Mouse (Mus musculus): Measurements from ENCODE around the gene Anxa4. TPM values are rescaled to one million over a fixed set of nuclear protein-coding genes. Genes with fewer than 3 reads are reported as not detected.
A peak's percentile ranks its signal among the peaks of the same experiment; 100 is the strongest.

Gene Anxa4
- polyA plus RNA-seq, 1 experiment from 2014 or later: 5.6 TPM

DNA sequence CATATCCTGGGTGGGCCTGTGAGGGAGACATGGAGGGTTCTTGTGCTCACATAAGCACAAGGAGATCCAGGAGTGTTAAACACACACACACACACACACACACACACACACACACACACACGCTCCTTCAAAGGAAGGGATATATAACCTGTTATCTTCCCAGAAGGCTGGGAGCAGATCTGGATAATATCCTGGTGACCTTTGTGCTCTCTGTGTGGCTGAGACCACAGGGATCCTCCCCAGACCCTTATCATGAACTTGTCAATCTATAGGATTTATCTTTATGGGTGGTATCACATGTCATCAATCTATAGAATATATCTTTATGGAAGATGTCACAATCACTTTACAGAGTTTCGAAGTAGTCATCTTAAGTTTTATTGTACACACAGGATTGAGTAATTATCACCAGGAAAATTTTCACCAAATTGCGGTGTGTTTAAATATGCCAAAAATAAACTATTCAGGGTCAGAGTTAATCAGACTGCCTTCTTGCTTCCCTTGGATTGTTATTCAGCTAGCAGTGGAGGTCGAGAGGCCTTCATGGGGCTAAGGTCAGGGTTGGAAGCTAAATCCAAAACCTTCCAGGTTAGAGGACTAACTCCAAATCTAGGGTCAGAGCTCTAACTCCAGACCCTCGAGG lies 40.4 kb downstream of the Anxa4 start:
- H3K4me3 ChIP-seq (replicated peaks; ENCODE audit: low read depth, low read length): no peak overlapping the region
- DNase-seq: no peak
- no peaks in the 10 kb centered on the region for H3K9me3 ChIP-seq (ENCODE audit: control insufficient read depth, low read length)
- H3K9ac ChIP-seq (replicated peaks; ENCODE audit: low read length): no peak overlapping the region
- ATAC-seq (ENCODE audit: low FRiP score, low TSS enrichment): no peak
- H3K4me1 ChIP-seq (ENCODE audit: control insufficient read depth, insufficient read depth, low read length): no peaks in the 10 kb centered on the region
- H3K36me3 ChIP-seq (ENCODE audit: control insufficient read depth, insufficient read depth, low read length): no peaks in the 10 kb centered on the region
- H3K4me2 ChIP-seq (ENCODE audit: low read length): no peak overlapping the region
- H3K27ac ChIP-seq (replicated peaks; ENCODE audit: low read depth, low read length): no peak overlapping the region
- 80% methylated on average over 5 of the region's 5 CpGs for WGBS
- no peaks in the 10 kb centered on the region for H3K27me3 ChIP-seq (ENCODE audit: control insufficient read depth, insufficient read depth, low read length)

DNA sequence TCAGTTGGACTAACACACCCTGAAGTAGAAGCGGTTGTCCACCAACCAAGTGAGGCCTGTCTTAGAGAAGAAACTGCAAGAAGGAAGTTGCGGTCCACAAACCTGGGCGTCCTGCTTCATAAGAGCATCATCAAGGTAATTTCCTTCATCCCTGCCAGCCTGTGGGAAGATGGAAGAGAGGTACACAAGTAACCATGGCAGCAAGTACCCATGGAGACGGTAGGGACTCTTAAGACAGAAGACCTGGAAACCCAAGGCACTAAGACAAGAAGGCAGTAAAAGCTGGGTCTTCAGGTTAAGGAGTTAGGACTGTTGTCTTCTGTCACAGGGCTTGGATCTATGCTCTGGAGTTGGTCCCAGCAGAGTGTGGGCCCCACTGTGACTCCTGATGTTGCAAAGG lies 42.4 kb downstream of the Anxa4 start:
- Histone ChIP-seq H3K4me1 (ENCODE audit: control insufficient read depth, insufficient read depth, low read length) (no peaks in the 10 kb centered on the region), H3K4me3 (replicated peaks; ENCODE audit: low read depth, low read length) (no peak overlapping the region), H3K9me3 (ENCODE audit: control insufficient read depth, low read length) (no peaks in the 10 kb centered on the region), H3K27ac (replicated peaks; ENCODE audit: low read depth, low read length) (no peak overlapping the region), H3K27me3 (ENCODE audit: control insufficient read depth, insufficient read depth, low read length) (no peaks in the 10 kb centered on the region), H3K36me3 (ENCODE audit: control insufficient read depth, insufficient read depth, low read length) (no peaks in the 10 kb centered on the region), H3K4me2 (ENCODE audit: low read length) (no peak overlapping the region), H3K9ac (replicated peaks; ENCODE audit: low read length) (no peak overlapping the region)
- WGBS: 90% methylated on average over 4 of the region's 4 CpGs
- DNase-seq (no peak), ATAC-seq (ENCODE audit: low FRiP score, low TSS enrichment) (no peak)

DNA sequence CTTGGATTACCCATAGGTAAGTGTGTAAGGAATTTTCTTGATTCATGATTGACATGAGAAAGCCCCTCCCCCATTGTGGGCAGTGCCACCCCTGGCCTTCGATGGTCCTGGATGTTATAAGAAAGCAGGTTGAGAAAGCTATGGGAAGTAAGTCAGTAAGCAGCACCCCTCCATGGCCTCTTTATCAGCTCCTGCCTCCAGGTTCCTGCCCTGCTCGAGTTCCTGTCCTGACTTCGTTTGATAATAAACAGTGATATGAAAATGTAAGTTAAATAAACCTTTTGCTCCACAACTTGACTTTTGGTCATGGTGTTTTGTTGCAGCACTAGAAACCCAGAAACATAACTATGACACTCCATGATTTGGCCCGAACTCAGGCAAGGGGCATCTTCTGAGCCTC lies 43.6 kb downstream of the Anxa4 start:
- Histone ChIP-seq H3K4me2 (ENCODE audit: low read length) (no peak overlapping the region), H3K9me3 (ENCODE audit: control insufficient read depth, low read length) (no peaks in the 10 kb centered on the region), H3K9ac (replicated peaks; ENCODE audit: low read length) (no peak overlapping the region), H3K4me3 (replicated peaks; ENCODE audit: low read depth, low read length) (no peak overlapping the region), H3K36me3 (ENCODE audit: control insufficient read depth, insufficient read depth, low read length) (no peaks in the 10 kb centered on the region), H3K4me1 (ENCODE audit: control insufficient read depth, insufficient read depth, low read length) (no peaks in the 10 kb centered on the region), H3K27ac (replicated peaks; ENCODE audit: low read depth, low read length) (no peak overlapping the region), H3K27me3 (ENCODE audit: control insufficient read depth, insufficient read depth, low read length) (no peaks in the 10 kb centered on the region)
- no peak for ATAC-seq (ENCODE audit: low FRiP score, low TSS enrichment)
- no peak for DNase-seq
- WGBS: 82% methylated on average over 4 of the region's 4 CpGs

DNA sequence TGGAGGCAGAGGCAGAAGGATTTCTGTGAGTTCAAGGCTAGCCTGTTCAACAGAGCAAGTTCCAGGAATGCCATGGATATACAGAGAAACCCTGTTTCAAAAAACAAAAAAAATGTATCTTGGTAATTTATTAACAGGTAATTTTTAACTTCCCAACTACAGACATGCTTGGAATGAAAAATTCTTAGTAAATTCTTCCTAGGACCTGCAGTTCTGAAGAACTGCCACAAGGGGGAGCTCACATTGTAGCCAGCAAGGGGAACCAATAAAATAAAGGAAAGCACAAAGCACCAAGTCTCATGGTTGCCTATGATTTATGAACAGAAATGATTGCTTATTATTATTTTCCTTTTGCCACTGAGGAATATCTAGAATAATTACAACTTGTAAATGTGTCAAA lies 46.2 kb downstream of the Anxa4 start:
- Histone ChIP-seq H3K4me1 (ENCODE audit: control insufficient read depth, insufficient read depth, low read length) (no peaks in the 10 kb centered on the region), H3K4me3 (replicated peaks; ENCODE audit: low read depth, low read length) (no peak overlapping the region), H3K27ac (replicated peaks; ENCODE audit: low read depth, low read length) (no peak overlapping the region), H3K9me3 (ENCODE audit: control insufficient read depth, low read length) (no peaks in the 10 kb centered on the region), H3K4me2 (ENCODE audit: low read length) (no peak overlapping the region), H3K27me3 (ENCODE audit: control insufficient read depth, insufficient read depth, low read length) (no peaks in the 10 kb centered on the region), H3K9ac (replicated peaks; ENCODE audit: low read length) (no peak overlapping the region), H3K36me3 (ENCODE audit: control insufficient read depth, insufficient read depth, low read length) (no peaks in the 10 kb centered on the region)
- ATAC-seq (ENCODE audit: low FRiP score, low TSS enrichment) (no peak), DNase-seq (peak; percentile 85)

DNA sequence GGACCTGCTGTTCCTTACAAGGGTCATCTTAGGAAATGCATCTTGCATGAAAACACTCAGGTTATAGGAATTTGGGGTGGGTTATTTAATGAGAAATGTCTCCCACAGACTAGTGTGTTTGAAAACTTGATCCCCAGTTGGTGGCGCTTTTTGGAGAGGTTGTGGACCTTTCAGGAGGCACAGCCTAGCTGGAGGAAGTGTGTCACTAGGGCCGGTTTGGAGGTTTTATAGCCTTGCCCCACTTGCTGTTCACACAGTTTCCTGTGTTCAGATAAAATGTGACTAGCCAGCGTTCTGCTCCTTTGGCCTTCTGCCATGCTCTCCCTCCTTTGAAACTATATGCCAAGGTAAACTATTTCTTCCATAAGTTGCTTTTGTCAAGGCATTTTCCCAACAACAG lies 52.7 kb downstream of the Anxa4 start:
- H3K27ac ChIP-seq (replicated peaks; ENCODE audit: low read depth, low read length): no peak overlapping the region
- no peak for DNase-seq
- ATAC-seq (ENCODE audit: low FRiP score, low TSS enrichment): no peak
- no peak overlapping the region for H3K4me2 ChIP-seq (ENCODE audit: low read length)
- no peak overlapping the region for H3K4me3 ChIP-seq (replicated peaks; ENCODE audit: low read depth, low read length)
- no peaks in the 10 kb centered on the region for H3K27me3 ChIP-seq (ENCODE audit: control insufficient read depth, insufficient read depth, low read length)
- WGBS: 41% methylated on average over 3 of the region's 3 CpGs
- no peaks in the 10 kb centered on the region for H3K9me3 ChIP-seq (ENCODE audit: control insufficient read depth, low read length)
- H3K9ac ChIP-seq (replicated peaks; ENCODE audit: low read length): no peak overlapping the region
- no peaks in the 10 kb centered on the region for H3K36me3 ChIP-seq (ENCODE audit: control insufficient read depth, insufficient read depth, low read length)
- H3K4me1 ChIP-seq (ENCODE audit: control insufficient read depth, insufficient read depth, low read length): no peaks in the 10 kb centered on the region

DNA sequence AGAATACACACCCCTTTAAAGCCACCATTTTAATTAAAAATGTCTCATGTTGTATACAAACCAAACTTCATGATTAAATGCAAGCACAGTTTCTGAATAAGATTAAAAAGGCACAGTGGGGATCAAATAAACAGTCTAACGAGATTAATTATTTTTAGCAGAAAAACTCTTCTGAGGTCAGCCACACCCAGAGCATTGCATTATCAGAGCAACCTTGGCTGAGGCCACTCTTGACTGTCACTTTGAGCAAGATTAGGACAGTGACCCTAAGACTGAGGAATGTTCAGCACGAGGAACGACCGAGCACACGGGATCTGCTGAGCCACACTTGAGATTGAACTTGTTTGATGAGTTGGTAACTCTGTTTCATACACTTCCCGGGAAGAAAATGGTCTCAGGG lies 56.6 kb downstream of the Anxa4 start:
- ATAC-seq (ENCODE audit: low FRiP score, low TSS enrichment) (no peak), DNase-seq (no peak)
- peaks cover 4% of the 10 kb centered on the region; the same call in 1 of the 2 replicates for H3K4me1 ChIP-seq (ENCODE audit: control insufficient read depth, insufficient read depth, low read length)
- no peaks in the 10 kb centered on the region for H3K9me3 ChIP-seq (ENCODE audit: control insufficient read depth, low read length)
- H3K27me3 ChIP-seq (ENCODE audit: control insufficient read depth, insufficient read depth, low read length): no peaks in the 10 kb centered on the region
- H3K9ac ChIP-seq (replicated peaks; ENCODE audit: low read length): no peak overlapping the region
- H3K27ac ChIP-seq (replicated peaks; ENCODE audit: low read depth, low read length): no peak overlapping the region
- no peaks in the 10 kb centered on the region for H3K36me3 ChIP-seq (ENCODE audit: control insufficient read depth, insufficient read depth, low read length)
- H3K4me3 ChIP-seq (replicated peaks; ENCODE audit: low read depth, low read length): no peak overlapping the region
- H3K4me2 ChIP-seq (ENCODE audit: low read length): no peak overlapping the region
- WGBS: 86% methylated on average over 6 of the region's 6 CpGs

DNA sequence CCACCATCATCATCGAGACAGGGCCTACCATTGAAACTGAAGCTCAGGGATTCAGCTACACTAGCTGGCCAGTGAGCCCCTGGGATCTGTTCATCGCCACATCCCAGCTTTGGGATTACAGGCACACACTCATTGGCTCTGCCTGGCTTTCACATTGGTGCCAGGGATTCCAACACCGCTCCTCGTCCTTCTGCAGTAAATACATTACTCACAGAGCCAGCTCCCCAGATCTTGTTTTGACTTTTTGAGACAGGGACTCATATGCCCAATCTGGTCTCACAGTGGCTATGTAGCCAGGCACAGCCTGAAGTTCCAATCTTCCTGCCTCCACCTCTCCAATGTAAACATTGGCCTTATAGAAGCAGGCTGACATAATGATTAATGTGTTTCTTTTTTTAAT lies 57.1 kb downstream of the Anxa4 start:
- H3K27me3 ChIP-seq (ENCODE audit: control insufficient read depth, insufficient read depth, low read length): no peaks in the 10 kb centered on the region
- DNase-seq (no peak), ATAC-seq (ENCODE audit: low FRiP score, low TSS enrichment) (no peak)
- H3K27ac ChIP-seq (replicated peaks; ENCODE audit: low read depth, low read length): no peak overlapping the region
- H3K4me2 ChIP-seq (ENCODE audit: low read length): no peak overlapping the region
- no peak overlapping the region for H3K9ac ChIP-seq (replicated peaks; ENCODE audit: low read length)
- H3K4me1 ChIP-seq (ENCODE audit: control insufficient read depth, insufficient read depth, low read length): peaks cover 7% of the 10 kb centered on the region
- H3K9me3 ChIP-seq (ENCODE audit: control insufficient read depth, low read length): no peaks in the 10 kb centered on the region
- H3K4me3 ChIP-seq (replicated peaks; ENCODE audit: low read depth, low read length): no peak overlapping the region
- WGBS: 90% methylated on average over 4 of the region's 4 CpGs
- H3K36me3 ChIP-seq (ENCODE audit: control insufficient read depth, insufficient read depth, low read length): no peaks in the 10 kb centered on the region

DNA sequence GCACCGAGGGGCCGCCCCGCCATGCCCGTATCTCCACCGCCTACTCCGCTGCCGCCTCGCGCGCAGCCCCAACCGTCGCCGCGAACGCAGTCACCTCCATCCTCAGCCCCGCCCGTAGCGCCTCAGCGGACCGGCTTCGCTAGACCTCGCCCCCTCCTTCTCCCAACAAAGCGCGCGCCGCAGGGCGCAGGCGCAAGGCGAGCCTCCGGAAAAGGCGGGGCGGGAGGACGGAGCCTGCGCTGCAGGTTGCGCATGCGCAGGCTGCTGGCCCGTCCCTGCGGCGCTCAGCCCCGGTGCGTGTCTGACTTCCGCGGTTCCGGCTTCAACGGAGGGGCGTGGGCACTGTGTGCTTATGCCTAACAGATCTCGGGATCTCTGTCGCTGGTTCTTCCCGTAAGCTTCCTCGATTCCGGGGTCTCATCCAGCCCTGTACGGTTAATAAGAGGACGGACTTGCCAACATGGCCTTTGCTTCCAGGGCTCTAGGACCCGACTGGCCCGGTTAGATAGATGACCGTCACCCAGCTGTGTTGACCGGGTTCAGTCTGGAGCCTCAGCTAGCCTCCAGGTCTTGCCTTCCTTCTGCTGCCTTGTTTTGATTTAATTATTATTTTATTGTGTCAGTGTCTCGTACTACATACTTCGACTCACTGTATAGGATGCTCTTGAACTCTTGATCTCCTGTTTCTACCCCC lies 60.1 kb downstream of the Anxa4 start, which contains the start of gene Gmcl1:
TSS of gene Gmcl1 (minus strand) at position 201 of the 694 bp plus-strand sequence.
- H3K9me3 ChIP-seq (ENCODE audit: control insufficient read depth, low read length): no peaks in the 10 kb centered on the region
- peak; percentile 95 for ATAC-seq (ENCODE audit: low FRiP score, low TSS enrichment)
- peak within 1 kb of the TSS; percentile 94 for H3K9ac ChIP-seq (replicated peaks; ENCODE audit: low read length)
- H3K4me3 ChIP-seq (replicated peaks; ENCODE audit: low read depth, low read length): peak within 1 kb of the TSS; percentile 94
- H3K36me3 ChIP-seq (ENCODE audit: control insufficient read depth, insufficient read depth, low read length): no peaks in the 10 kb centered on the region
- H3K27ac ChIP-seq (replicated peaks; ENCODE audit: low read depth, low read length): peak within 1 kb of the TSS; percentile 95
- under 1% methylated on average over 59 of the region's 59 CpGs for WGBS
- DNase-seq: peak; percentile 100
- H3K27me3 ChIP-seq (ENCODE audit: control insufficient read depth, insufficient read depth, low read length): no peaks in the 10 kb centered on the region
- H3K4me2 ChIP-seq (ENCODE audit: low read length): peak within 1 kb of the TSS; percentile 80
- peaks cover 21% of the 10 kb centered on the region for H3K4me1 ChIP-seq (ENCODE audit: control insufficient read depth, insufficient read depth, low read length)
